Mouse (Mus musculus) Muller cell, postnatal 12 days (primary cell): ENCODE results near the gene Papss1.

Experiments
- DNase-seq: peaks from one replicate; pipeline ENCODE4 v3.0.0-alpha.2; 2015; ENCODE audit errors: inconsistent ontology term

Papss1 gene

GRCm38 (mm10) chr3:131634091-131634490 lies 69.5 kb downstream of the Papss1 start:
- no peak for DNase-seq

- DNase-seq: no peak
Observed at GRCm38 (mm10) chr3:131636126-131636525, 71.6 kb downstream of the Papss1 start.

GRCm38 (mm10) chr3:131637008-131637407 lies 72.4 kb downstream of the Papss1 start:
- DNase-seq: no peak

GRCm38 (mm10) chr3:131637664-131638063 lies 73.1 kb downstream of the Papss1 start:
- DNase-seq: no peak

- peak; percentile 31 for DNase-seq
Observed at GRCm38 (mm10) chr3:131638216-131638615, 73.6 kb downstream of the Papss1 start.

- no peak for DNase-seq
Observed at GRCm38 (mm10) chr3:131642681-131643292, 78.2 kb downstream of the Papss1 start.

- DNase-seq: no peak
Observed at GRCm38 (mm10) chr3:131645203-131645602, 80.6 kb downstream of the Papss1 start.

GRCm38 (mm10) chr3:131654366-131654765 lies 89.8 kb downstream of the Papss1 start:
- DNase-seq: no peak

- DNase-seq: peak; percentile 17
Observed at GRCm38 (mm10) chr3:131656032-131656431, 91.5 kb downstream of the Papss1 start.

- DNase-seq: no peak
Observed at GRCm38 (mm10) chr3:131660126-131660525, 95.6 kb downstream of the Papss1 start.

- DNase-seq: no peak
Observed at GRCm38 (mm10) chr3:131660629-131661028, 96.1 kb downstream of the Papss1 start.

GRCm38 (mm10) chr3:131662589-131663148 lies 98.1 kb downstream of the Papss1 start:
- DNase-seq: no peak

- DNase-seq: peak; percentile 69
Observed at GRCm38 (mm10) chr3:131669910-131670309, 105.3 kb downstream of the Papss1 start.

GRCm38 (mm10) chr3:131686106-131686505 lies 121.5 kb downstream of the Papss1 start:
- DNase-seq: no peak

GRCm38 (mm10) chr3:131689949-131690348 lies 125.4 kb downstream of the Papss1 start:
- no peak for DNase-seq

GRCm38 (mm10) chr3:131690543-131690942 lies 126.0 kb downstream of the Papss1 start:
- no peak for DNase-seq

GRCm38 (mm10) chr3:131691202-131691601 lies 126.6 kb downstream of the Papss1 start:
- no peak for DNase-seq
